Mouse (Mus musculus): ENCODE results near the gene Acyp1. TPM values are rescaled to one million over a fixed set of nuclear protein-coding genes. Genes with fewer than 3 reads are reported as not detected.
A peak's percentile ranks its signal among the peaks of the same experiment; 100 is the strongest.

Gene Acyp1
- polyA plus RNA-seq, 1 experiment from 2014 or later: 87.7 TPM

GRCm38 (mm10) chr12:85279396-85280080, 8.7 kb downstream of the Acyp1 start:
- Histone ChIP-seq H3K27me3 (ENCODE audit: insufficient read depth, low read length) (no peaks in the 10 kb centered on the region), H3K27ac (0 out of 2 replicates have a peak overlapping the region, but pooled peaks have one; percentile 71), H3K36me3 (ENCODE audit: insufficient read depth, low read length) (no peaks in the 10 kb centered on the region), H3K9me3 (replicated peaks; ENCODE audit: low read length) (no peaks in the 10 kb centered on the region), H3K9ac (ENCODE audit: low read depth, low read length) (peak overlapping the region; percentile 84), H3K4me2 (ENCODE audit: low read length) (peak overlapping the region; percentile 94), H3K4me3 (replicated peaks; ENCODE audit: low read depth, low read length) (peak overlapping the region; percentile 89), H3K4me1 (replicated peaks; ENCODE audit: insufficient read depth, low read length) (peaks cover 5% of the 10 kb centered on the region; the same call in 1 of the 2 replicates)
- TF ChIP-seq CTCF (IDR thresholded peaks at IDR 0.05; ENCODE audit: low read depth): no peak
- ATAC-seq (replicated peaks; ENCODE audit: low FRiP score, low read depth) (peak; percentile 23; the same call in 1 of the 2 replicates), DNase-seq (ENCODE audit: low spot score) (no peak)
- WGBS: 6% methylated on average over 10 of the region's 10 CpGs

GRCm38 (mm10) chr12:85278919-85279318, 9.3 kb downstream of the Acyp1 start:
- WGBS: 95% methylated on average over 10 of the region's 10 CpGs
- DNase-seq (ENCODE audit: low spot score) (no peak), ATAC-seq (replicated peaks; ENCODE audit: low FRiP score, low read depth) (no peak)
- no peaks in the 10 kb centered on the region for H3K36me3 ChIP-seq (ENCODE audit: insufficient read depth, low read length)
- no peak for TF ChIP-seq CTCF (IDR thresholded peaks at IDR 0.05; ENCODE audit: low read depth)
- peaks cover 5% of the 10 kb centered on the region; the same call in 1 of the 2 replicates for H3K4me1 ChIP-seq (replicated peaks; ENCODE audit: insufficient read depth, low read length)
- no peak overlapping the region for H3K27ac ChIP-seq
- no peak overlapping the region for H3K4me3 ChIP-seq (replicated peaks; ENCODE audit: low read depth, low read length)
- H3K9ac ChIP-seq (ENCODE audit: low read depth, low read length): no peak overlapping the region
- H3K9me3 ChIP-seq (replicated peaks; ENCODE audit: low read length): no peaks in the 10 kb centered on the region
- H3K4me2 ChIP-seq (ENCODE audit: low read length): no peak overlapping the region
- no peaks in the 10 kb centered on the region for H3K27me3 ChIP-seq (ENCODE audit: insufficient read depth, low read length)

- no peak for TF ChIP-seq CTCF (IDR thresholded peaks at IDR 0.05; ENCODE audit: low read depth)
- H3K9me3 ChIP-seq (replicated peaks; ENCODE audit: low read length): no peaks in the 10 kb centered on the region
- no peaks in the 10 kb centered on the region for H3K36me3 ChIP-seq (ENCODE audit: insufficient read depth, low read length)
- 59% methylated on average over 5 of the region's 5 CpGs for WGBS
- no peak for DNase-seq (ENCODE audit: low spot score)
- H3K4me1 ChIP-seq (replicated peaks; ENCODE audit: insufficient read depth, low read length): peaks cover 5% of the 10 kb centered on the region; the same call in 1 of the 2 replicates
- no peak overlapping the region for H3K9ac ChIP-seq (ENCODE audit: low read depth, low read length)
- no peak overlapping the region for H3K4me3 ChIP-seq (replicated peaks; ENCODE audit: low read depth, low read length)
- H3K27ac ChIP-seq: no peak overlapping the region
- no peaks in the 10 kb centered on the region for H3K27me3 ChIP-seq (ENCODE audit: insufficient read depth, low read length)
- no peak overlapping the region for H3K4me2 ChIP-seq (ENCODE audit: low read length)
- ATAC-seq (replicated peaks; ENCODE audit: low FRiP score, low read depth): no peak
Measured at GRCm38 (mm10) chr12:85276273-85276672, 12.0 kb downstream of the Acyp1 start.

GRCm38 (mm10) chr12:85273508-85273907, 14.7 kb downstream of the Acyp1 start:
- no peak overlapping the region for H3K27ac ChIP-seq
- no peak for TF ChIP-seq CTCF (IDR thresholded peaks at IDR 0.05; ENCODE audit: low read depth)
- H3K4me3 ChIP-seq (replicated peaks; ENCODE audit: low read depth, low read length): no peak overlapping the region
- no peak overlapping the region for H3K4me2 ChIP-seq (ENCODE audit: low read length)
- no peaks in the 10 kb centered on the region for H3K27me3 ChIP-seq (ENCODE audit: insufficient read depth, low read length)
- 30% methylated on average over 10 of the region's 10 CpGs for WGBS
- H3K9ac ChIP-seq (ENCODE audit: low read depth, low read length): no peak overlapping the region
- H3K9me3 ChIP-seq (replicated peaks; ENCODE audit: low read length): no peaks in the 10 kb centered on the region
- peak; percentile 74 for DNase-seq (ENCODE audit: low spot score)
- H3K4me1 ChIP-seq (replicated peaks; ENCODE audit: insufficient read depth, low read length): no peaks in the 10 kb centered on the region
- no peak for ATAC-seq (replicated peaks; ENCODE audit: low FRiP score, low read depth)
- H3K36me3 ChIP-seq (ENCODE audit: insufficient read depth, low read length): no peaks in the 10 kb centered on the region

GRCm38 (mm10) chr12:85271843-85272206, 16.4 kb downstream of the Acyp1 start:
- Histone ChIP-seq H3K36me3 (ENCODE audit: insufficient read depth, low read length) (no peaks in the 10 kb centered on the region), H3K4me1 (replicated peaks; ENCODE audit: insufficient read depth, low read length) (no peaks in the 10 kb centered on the region), H3K4me2 (ENCODE audit: low read length) (no peak overlapping the region), H3K9ac (ENCODE audit: low read depth, low read length) (no peak overlapping the region), H3K27ac (no peak overlapping the region), H3K27me3 (ENCODE audit: insufficient read depth, low read length) (no peaks in the 10 kb centered on the region), H3K4me3 (replicated peaks; ENCODE audit: low read depth, low read length) (no peak overlapping the region), H3K9me3 (replicated peaks; ENCODE audit: low read length) (no peaks in the 10 kb centered on the region)
- ATAC-seq (replicated peaks; ENCODE audit: low FRiP score, low read depth): no peak
- no peak for TF ChIP-seq CTCF (IDR thresholded peaks at IDR 0.05; ENCODE audit: low read depth)
- 54% methylated on average over 4 of the region's 4 CpGs for WGBS
- no peak for DNase-seq (ENCODE audit: low spot score)

GRCm38 (mm10) chr12:85271132-85271842, 17.0 kb downstream of the Acyp1 start:
- Histone ChIP-seq H3K27me3 (ENCODE audit: insufficient read depth, low read length) (no peaks in the 10 kb centered on the region), H3K27ac (no peak overlapping the region), H3K9ac (ENCODE audit: low read depth, low read length) (no peak overlapping the region), H3K36me3 (ENCODE audit: insufficient read depth, low read length) (no peaks in the 10 kb centered on the region), H3K4me1 (replicated peaks; ENCODE audit: insufficient read depth, low read length) (no peaks in the 10 kb centered on the region), H3K9me3 (replicated peaks; ENCODE audit: low read length) (no peaks in the 10 kb centered on the region), H3K4me3 (replicated peaks; ENCODE audit: low read depth, low read length) (no peak overlapping the region), H3K4me2 (ENCODE audit: low read length) (no peak overlapping the region)
- no peak for DNase-seq (ENCODE audit: low spot score)
- 75% methylated on average over 7 of the region's 7 CpGs for WGBS
- TF ChIP-seq CTCF (IDR thresholded peaks at IDR 0.05; ENCODE audit: low read depth): 0 out of 2 replicates have a peak, but pooled peaks have one; percentile 5
- no peak for ATAC-seq (replicated peaks; ENCODE audit: low FRiP score, low read depth)

Data from kidney, postnatal 0 days (tissue).